Mouse (Mus musculus) thymus, postnatal 10 days (tissue): Measurements from ENCODE around the gene Nrm.

ENCODE experiments used
- DNase-seq, 2 experiments: peaks; one replicate each; pipeline ENCODE4 v3.0.0; 2021; ENCODE audit warnings: low spot score in 2 of 2

Gene Nrm

GRCm38 (mm10) chr17:35903992-35904355, 42.9 kb downstream of the Nrm start:
- DNase-seq, result peak in 1 of 2 experiments; percentile 37

- no peak for DNase-seq
These were observed 44.5 kb downstream of the Nrm start for GRCm38 (mm10) chr17:35905587-35905986.

- no peak for DNase-seq
These were observed 46.5 kb downstream of the Nrm start for GRCm38 (mm10) chr17:35907609-35908008.

- no peak for DNase-seq
These were observed 48.2 kb downstream of the Nrm start for GRCm38 (mm10) chr17:35909186-35909918.

GRCm38 (mm10) chr17:35909919-35910369, 48.8 kb downstream of the Nrm start, which contains the start of gene Atat1:
Gene Atat1, minus strand, starts transcription at chr17:35910075.
- DNase-seq, result peak; percentile 91 to 97

GRCm38 (mm10) chr17:35914975-35915374, 53.9 kb downstream of the Nrm start:
- no peak for DNase-seq
